Comparison of ENCODE assay signal across 32 mouse cellular contexts in genomic region chr2:27281771-27282170, GRCm38 (mm10). TPM values are rescaled to one million over a fixed set of nuclear protein-coding genes. Genes with fewer than 3 reads are reported as not detected.
"Had no signal": no experiment of that assay in that cellular context is flagged by ENCODE, and none has a peak within 500 bp of the region (broad histone marks: within the 10 kb centered on the region; RNA-seq: fewer than 3 reads in every experiment).

No protein-coding gene starts in this region.

- H3K4me3 ChIP-seq: limb, embryonic 10.5 days; limb, embryonic 12.5 days; limb, embryonic 13.5 days; limb, embryonic 15.5 days; liver, embryonic 12.5 days; liver, embryonic 13.5 days; liver, embryonic 15.5 days; lung, embryonic 15.5 days; megakaryocyte, embryonic 14.5 days; midbrain, embryonic 10.5 days; midbrain, embryonic 12.5 days; midbrain, embryonic 13.5 days; midbrain, embryonic 15.5 days; myocyte; neural tube, embryonic 12.5 days had no signal

- H3K9ac ChIP-seq: limb, embryonic 12.5 days; limb, embryonic 13.5 days; limb, embryonic 15.5 days; liver, embryonic 12.5 days; liver, embryonic 13.5 days; liver, embryonic 14.5 days; liver, embryonic 15.5 days; liver, postnatal 0 days; lung, embryonic 14.5 days; lung, embryonic 15.5 days; midbrain, embryonic 12.5 days; midbrain, embryonic 13.5 days; midbrain, embryonic 15.5 days; neural tube, embryonic 12.5 days had no signal

- H3K4me2 ChIP-seq: limb, embryonic 12.5 days; limb, embryonic 13.5 days; limb, embryonic 15.5 days; liver, embryonic 11.5 days; liver, embryonic 12.5 days; liver, embryonic 13.5 days; liver, embryonic 15.5 days; lung, embryonic 14.5 days; lung, embryonic 15.5 days; midbrain, embryonic 12.5 days; midbrain, embryonic 13.5 days; midbrain, embryonic 15.5 days; neural tube, embryonic 12.5 days had no signal

- ATAC-seq: liver, embryonic 12.5 days had no signal

- H3K27me3 ChIP-seq: limb, embryonic 12.5 days; limb, embryonic 13.5 days; limb, embryonic 15.5 days; liver, embryonic 12.5 days; liver, embryonic 13.5 days; liver, embryonic 15.5 days; lung, embryonic 15.5 days; midbrain, embryonic 12.5 days; midbrain, embryonic 13.5 days; midbrain, embryonic 15.5 days; neural tube, embryonic 12.5 days had no signal

- H3K9me3 ChIP-seq: limb, embryonic 10.5 days; limb, embryonic 12.5 days; limb, embryonic 13.5 days; limb, embryonic 15.5 days; liver, embryonic 12.5 days; liver, embryonic 13.5 days; liver, embryonic 15.5 days; lung, embryonic 15.5 days; megakaryocyte, embryonic 14.5 days; midbrain, embryonic 10.5 days; midbrain, embryonic 12.5 days; midbrain, embryonic 13.5 days; midbrain, embryonic 15.5 days; neural tube, embryonic 12.5 days had no signal

- H3K4me1 ChIP-seq: limb, embryonic 10.5 days; limb, embryonic 12.5 days; limb, embryonic 13.5 days; limb, embryonic 15.5 days; lung, embryonic 15.5 days; midbrain, embryonic 10.5 days; midbrain, embryonic 12.5 days; midbrain, embryonic 13.5 days; midbrain, embryonic 15.5 days; neural tube, embryonic 12.5 days had no signal

- H3K27ac ChIP-seq: limb, embryonic 10.5 days; limb, embryonic 12.5 days; limb, embryonic 13.5 days; limb, embryonic 15.5 days; liver, embryonic 12.5 days; liver, embryonic 13.5 days; liver, embryonic 14.5 days; liver, embryonic 15.5 days; lung, embryonic 15.5 days; macrophage; midbrain, embryonic 10.5 days; midbrain, embryonic 12.5 days; midbrain, embryonic 13.5 days; midbrain, embryonic 15.5 days; neural tube, embryonic 12.5 days had no signal

- DNase-seq: left cerebral cortex, postnatal 4 days; liver; liver, embryonic 13.5 days; liver, postnatal 0 days; lung, adult 18-20 months; lung, adult 2 months; lung, embryonic 14.5 days; lung, postnatal 10 days; lung, postnatal 14 days; lung, postnatal 36 days; lung, postnatal 4 days; midbrain, embryonic 14.5 days had no signal

RNA-seq across cellular contexts. Expression of gene Sardh, which starts 33.6 kb away (rescaled TPM):
- total RNA-seq: megakaryocyte progenitor cell, adult 5-6 weeks; megakaryocyte-erythroid progenitor cell, adult 5-6 weeks; monocyte, adult 5-6 weeks had no signal
